Mouse (Mus musculus): ENCODE measurements around the gene Scml4.

Gene Scml4

DNA sequence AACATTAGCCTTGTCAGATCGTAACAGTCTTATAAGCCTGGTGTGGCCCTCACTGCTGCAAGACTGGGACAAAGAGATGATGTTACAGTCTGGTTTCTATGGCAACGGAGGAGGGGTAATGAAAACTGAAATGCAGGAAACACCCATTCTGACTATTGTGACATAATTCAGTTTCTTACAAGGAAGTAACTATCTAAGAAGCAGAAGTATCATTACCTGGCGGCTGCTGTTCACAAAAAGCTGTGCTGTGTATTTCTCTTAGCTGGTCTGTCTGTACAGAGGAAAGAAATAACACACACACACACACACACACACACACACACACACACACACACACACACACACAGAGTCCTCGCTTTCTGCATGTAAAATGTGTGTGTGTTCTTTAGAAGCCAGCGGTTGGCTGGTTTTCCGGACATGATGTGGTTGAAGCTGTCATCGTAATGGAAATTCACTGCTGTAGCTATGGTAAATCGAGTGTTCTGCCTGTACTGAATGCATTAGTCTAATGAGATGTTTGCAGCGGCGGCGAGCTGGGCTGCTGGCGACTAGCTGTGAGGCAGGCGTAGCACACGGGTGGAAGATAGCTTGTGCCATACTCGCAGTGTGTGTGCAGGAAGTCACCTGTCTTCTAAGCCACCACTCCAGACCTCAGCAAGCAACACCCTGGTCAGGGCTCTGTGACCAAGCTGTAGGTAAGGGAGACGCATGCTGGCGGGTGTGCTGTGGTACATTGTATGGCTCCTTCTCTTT lies at the start of gene Scml4:
TSS of gene Scml4 (plus strand) at position 212 of the 753 bp plus-strand sequence.
- DNase-seq (ENCODE audit: low read depth in 1 of 2, low spot score in 2 of 2): peak; percentile 50 to 71

DNA sequence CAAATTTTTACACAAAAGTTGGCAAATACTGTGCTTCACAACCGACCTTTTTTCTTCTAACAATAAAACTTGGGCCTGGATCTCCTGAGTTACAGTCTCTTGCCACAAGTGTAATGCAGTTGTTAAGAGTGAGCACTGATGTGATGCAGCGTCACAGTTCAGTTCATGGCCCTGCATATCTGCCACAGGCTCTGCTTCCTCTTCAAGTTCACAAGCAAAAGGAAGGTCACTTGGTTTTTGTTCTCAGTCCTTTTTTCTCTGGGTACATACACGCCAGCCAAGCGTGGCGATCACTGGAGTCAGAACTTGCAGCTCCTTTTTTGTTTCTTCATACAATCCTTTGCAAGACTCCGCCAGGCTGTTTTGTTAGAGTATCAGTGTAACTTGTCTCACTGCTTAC lies 34.2 kb upstream of the Scml4 start:
- no peak for DNase-seq (ENCODE audit: low read depth in 1 of 2, low spot score in 2 of 2)

DNA sequence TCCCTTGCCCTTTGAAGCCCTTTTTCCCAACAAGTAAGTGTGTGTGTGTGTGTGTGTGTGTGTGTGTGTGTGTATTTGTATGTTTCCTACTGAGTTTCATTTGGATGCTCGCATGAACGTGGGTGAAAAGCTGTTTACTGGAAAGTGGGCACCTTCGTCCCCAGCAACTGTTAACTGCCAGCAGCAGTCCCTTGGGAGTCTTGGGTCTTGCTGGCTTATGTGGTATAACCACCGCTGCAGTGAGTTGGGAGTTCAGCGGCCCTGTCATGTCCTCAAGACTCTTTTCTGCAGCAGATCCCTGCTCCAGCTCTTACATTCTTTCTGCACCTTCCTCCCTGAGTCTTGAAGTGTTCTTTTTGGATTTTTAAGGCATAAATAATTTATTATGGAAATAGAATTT lies 33.0 kb upstream of the Scml4 start:
- DNase-seq (ENCODE audit: low read depth in 1 of 2, low spot score in 2 of 2): no peak

DNA sequence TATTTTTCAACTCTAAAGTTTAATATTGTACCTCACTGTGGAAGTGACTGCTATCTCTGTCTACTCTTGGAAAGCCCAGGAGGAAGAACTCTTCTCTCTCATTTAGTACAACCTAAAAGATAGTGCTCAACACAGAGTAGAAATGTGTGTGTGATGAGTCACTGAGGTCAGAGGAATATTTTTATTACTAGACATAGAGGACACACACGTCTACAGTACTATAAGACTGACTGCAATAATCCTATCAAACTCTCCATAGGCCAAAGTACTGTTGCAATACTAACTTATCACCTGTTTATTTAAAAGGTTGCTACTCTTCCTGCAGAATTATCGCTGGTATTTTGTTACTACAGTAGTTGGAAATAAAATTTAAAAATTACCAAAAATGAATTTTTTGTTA lies 30.2 kb upstream of the Scml4 start:
- DNase-seq (ENCODE audit: low read depth in 1 of 2, low spot score in 2 of 2): no peak

DNA sequence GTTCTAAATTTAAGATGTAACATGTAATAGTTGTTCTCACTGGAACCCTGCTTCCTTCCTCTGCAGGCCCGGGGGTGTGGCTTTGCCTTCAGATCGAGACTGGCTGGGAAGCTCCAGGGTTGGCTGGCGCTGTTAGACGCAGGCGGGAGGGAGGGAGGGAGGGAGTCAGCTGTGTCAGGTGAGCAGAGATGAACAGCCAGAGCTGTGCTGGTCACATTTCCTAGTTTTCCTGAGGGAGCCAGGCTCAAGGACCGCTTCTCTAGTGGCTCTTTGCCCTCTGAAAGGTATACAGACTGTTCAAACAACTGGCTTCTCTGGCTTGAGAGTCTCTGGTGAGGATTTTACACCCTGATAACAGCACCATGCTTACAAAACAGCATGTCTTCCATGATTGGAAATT lies 29.8 kb upstream of the Scml4 start:
- no peak for DNase-seq (ENCODE audit: low read depth in 1 of 2, low spot score in 2 of 2)

DNA sequence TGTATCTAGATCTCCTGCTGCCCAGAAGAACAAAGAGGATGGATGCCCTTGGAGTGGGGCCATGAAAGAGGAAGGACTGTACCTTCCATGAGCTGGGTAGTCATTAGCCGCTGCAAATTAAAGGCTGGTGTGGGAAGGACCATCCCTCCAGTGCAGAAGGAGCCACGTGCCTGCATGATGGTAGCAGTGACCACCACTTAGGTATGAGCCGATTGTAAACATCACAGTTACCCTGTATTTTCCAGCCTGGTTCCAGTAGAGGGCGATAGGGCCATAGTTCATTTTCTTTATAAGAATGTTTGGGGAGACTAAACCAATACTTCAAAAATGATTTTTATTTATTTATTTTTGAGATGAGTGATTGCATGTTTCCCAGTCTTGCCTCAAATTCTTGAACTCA lies 27.5 kb upstream of the Scml4 start:
- no peak for DNase-seq (ENCODE audit: low read depth in 1 of 2, low spot score in 2 of 2)

DNA sequence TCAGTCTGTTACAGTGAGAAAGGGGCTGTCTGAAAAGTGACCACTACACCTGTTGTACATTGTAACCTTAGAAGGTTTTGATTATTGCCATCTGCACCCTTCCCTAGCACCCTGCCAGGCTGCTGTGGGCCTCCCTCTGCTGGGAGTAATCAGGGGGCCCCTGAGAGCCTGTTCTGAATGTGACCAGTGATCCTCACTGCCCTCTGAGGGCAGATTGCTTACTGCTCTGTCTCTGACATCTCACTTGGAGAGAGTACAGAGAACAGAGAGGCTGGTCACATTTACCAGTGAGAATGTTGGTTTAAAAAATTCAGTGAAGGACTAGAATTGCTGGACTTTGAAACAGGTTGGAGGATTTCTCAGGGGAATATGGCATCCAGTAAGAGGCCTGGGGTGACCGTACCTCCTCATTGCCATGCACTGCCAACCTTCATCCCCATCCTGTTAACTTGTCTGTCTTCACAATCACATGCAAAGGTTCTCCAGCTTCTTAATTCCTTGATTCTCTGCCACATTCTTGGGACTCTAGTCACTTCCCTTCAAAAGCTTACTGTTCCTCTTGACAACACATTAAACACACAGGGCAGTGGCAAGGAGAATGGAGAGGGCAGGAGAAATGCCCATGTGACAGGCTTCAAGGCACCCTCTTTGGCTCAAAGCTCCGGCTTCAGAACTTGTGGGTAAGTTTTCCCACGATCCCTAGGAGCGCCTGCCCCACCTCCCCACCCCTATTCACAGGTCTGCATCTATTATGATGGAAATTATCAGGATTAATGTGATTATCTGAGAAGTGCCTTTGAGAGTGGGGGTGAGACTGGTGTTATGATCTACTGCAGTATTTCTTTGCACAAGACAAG lies 26.1 kb upstream of the Scml4 start:
- no peak for DNase-seq (ENCODE audit: low read depth in 1 of 2, low spot score in 2 of 2)

DNA sequence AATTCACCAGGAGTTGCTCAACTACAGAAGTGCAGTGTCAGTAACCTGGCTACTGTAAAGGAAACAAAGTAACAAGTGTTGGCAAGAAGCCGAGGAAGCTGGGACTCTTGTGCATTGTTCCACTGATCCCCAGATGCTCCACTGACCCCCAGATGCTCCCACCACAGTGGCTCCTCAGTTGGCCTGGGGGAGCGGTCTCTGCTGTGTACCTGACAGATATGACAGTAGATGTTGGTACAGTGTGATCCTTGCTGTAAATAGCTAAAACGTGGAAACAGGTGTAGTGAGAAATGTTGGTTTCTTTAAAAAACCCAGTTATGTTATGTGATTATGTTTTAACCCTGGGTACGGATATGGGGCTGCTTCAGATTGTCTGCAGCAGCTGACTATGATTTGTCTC lies 22.1 kb upstream of the Scml4 start:
- DNase-seq (ENCODE audit: low read depth in 1 of 2, low spot score in 2 of 2): no peak

DNA sequence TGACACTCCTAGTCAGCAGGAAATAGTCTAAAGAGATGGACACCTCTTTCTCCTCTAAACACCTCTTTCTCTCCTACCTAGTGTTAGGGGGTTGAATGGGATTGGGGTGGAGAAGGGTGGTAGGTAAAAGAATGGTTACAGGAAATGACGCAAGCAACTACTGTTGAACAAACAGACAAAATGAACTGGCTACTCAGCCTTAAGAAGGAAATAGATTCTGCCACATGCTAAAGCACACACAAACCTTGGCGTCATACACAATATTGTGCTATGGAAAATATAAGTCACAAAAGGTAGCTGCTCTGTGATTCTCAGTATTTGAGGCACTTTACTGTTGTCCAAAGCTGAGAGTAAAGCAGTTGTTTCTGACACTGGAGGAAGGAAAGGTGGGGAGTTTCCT lies 21.4 kb upstream of the Scml4 start:
- DNase-seq (ENCODE audit: low read depth in 1 of 2, low spot score in 2 of 2): no peak

DNA sequence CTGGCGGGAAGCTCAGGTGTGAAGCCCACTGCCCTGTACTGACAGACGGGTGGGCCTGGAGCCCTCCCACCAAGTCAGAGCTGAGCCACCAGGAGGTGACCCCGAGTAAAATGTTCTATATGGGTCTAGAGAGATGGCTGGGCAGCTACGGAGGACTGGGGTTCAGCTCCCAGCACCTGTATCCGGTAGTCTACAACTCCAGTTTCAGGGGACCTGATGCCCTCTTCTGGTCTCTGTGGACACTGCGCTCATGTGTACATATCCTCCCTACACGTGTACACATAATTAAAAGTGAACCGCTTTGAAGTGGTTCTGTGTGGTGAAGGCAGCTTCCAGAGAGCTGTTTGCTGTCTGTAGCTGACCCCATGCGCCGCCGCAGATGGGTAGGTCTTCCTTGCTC lies 20.1 kb upstream of the Scml4 start:
- no peak for DNase-seq (ENCODE audit: low read depth in 1 of 2, low spot score in 2 of 2)

DNA sequence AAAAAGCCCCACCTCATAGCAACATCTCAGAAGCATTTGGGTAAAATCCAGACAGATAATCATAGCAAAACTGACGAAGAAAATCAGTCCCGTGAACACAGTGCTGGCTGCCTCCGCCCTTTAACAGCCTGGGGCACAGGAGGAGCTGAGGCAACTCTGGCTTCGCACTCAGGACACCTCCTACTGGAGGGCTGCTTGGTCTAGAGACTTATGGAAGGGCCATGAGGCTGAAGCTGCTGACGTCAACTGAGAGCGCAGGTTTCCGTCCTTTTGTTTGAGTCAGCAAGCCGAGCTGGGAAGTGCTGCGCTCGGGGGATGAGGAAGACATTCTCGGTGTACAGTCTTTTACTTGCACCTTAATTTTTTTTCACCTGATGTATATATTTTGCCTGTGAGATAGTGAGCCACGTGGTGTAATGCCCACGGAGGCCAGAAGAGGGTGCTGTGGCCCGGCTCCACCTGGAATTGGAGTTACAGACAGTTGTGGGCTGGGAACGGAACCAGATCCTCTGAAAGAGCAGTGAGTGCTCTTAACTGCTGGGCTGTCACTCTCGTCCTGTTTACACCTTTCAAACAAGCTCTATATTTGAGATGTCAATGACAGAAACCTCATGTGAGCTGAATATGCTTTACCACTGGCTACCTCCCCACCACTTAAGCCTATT lies 18.5 kb upstream of the Scml4 start:
- DNase-seq (ENCODE audit: low read depth in 1 of 2, low spot score in 2 of 2): no peak

DNA sequence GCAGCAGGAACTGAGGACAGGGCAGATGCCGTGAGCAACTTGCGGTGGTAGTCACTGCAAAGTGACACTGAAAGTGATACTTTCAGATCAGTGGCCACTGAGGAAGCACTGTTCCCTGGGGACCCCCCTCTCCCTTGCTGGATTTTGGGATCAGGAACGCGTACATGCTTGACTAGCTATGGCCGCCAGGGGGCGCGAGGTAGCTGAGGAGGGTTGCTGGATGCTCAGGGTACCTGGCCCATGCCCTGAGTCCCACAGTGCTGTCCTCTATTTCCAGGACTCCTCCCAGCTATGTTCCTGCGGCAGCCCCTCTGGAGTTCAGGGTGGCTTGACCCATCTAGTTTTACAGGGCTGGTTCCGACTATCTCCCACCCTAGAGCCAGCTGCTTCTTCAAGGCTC lies 17.8 kb upstream of the Scml4 start:
- DNase-seq (ENCODE audit: low read depth in 1 of 2, low spot score in 2 of 2): peak in 1 of 2 experiments; percentile 50

DNA sequence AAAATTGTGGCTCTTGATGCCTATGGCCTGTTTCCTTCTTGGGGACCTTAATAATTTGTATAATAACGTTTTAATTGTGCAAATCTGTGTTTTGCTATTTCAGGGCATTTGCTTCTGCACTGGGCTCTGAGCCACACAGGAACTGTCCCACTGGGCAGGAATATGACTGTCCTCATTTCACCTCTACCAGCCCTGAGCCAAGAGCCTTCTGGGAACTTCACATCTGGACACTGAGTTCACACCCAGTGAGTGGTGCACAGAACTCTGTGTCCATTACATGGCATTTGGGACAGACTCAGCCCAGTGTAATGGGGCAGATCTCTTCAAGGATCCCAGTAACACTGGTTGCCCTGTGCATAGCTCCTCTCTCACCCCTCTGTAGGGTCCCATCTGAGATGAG lies 16.8 kb upstream of the Scml4 start:
- no peak for DNase-seq (ENCODE audit: low read depth in 1 of 2, low spot score in 2 of 2)

DNA sequence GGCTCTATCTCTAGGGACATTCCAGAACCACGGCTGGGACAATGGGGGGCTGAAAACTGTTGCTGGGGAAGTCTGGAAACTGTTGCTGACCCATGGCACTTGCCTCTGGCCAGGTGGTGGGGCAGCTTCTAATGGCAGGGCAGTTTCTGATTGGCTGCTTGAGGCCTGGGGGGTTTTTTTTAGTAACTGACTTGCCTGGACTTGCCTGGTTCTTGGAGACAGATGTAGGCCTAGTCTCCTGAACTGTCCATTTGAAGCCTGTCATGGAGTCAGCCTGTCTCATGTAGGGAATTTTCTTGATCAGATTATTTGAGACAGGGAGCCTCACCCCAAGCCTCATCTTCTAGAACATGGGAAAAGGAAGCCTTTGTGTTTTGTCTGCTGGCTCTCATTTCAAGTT lies 14.7 kb upstream of the Scml4 start:
- DNase-seq (ENCODE audit: low read depth in 1 of 2, low spot score in 2 of 2): no peak

DNA sequence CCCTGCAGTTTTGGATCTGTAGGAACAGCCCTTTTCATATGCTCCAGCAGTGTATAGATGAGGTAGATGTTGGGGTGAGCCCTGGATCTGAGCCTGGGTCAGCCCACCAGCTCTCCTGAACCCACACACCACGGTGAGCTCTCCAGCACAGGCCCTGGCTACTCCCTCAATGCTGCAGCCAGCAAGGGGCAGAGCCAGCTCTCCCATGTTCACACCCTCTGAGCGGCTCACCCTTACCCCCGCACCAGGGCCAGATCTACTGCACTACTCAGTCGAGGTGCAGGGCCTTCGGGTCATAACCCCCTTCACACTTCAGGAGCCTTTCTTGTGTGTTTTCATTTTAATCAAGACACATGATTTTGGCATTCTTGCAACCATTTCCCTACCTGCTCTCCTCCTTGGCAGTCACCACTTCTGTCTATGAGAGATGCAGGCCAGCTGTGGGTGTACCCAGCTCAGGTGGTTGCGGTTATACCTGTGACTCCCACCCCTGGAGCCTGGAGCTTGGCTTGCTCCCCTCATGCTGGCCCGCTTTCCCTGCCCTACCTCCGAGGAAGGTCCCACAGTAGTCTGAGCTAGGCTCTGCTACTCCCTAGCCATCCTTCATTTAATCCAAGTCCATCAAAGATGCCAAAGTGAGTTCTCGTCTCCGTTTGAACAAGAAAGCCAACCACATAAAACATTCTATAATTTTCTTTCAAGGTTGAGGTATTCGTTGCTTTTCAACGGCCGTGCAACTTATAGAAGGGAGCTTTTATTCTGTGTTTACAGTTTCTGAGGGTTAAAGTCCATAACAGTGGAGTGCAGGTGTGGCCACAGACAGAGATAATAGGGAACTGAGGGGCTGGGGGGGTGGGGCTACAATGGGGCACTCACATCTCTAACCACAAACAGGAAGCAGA lies 11.7 kb upstream of the Scml4 start:
- DNase-seq (ENCODE audit: low read depth in 1 of 2, low spot score in 2 of 2): no peak

DNA sequence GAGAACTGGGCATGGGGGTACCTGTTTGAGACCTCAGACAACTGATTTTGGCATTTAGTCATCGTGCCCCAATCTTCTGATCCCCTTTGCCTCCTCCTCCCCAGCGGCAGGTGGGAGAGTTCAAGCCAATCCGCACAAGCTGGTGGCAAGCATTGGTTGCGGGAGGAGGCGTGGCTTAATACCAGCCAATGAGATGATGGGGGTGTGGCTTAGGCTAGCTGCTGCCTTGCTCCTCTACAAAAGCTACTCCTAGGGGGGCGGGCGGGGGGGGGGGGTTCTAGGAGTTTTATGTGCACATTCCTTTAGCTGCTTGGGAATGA lies 11.1 kb upstream of the Scml4 start:
- DNase-seq (ENCODE audit: low read depth in 1 of 2, low spot score in 2 of 2): no peak

DNA sequence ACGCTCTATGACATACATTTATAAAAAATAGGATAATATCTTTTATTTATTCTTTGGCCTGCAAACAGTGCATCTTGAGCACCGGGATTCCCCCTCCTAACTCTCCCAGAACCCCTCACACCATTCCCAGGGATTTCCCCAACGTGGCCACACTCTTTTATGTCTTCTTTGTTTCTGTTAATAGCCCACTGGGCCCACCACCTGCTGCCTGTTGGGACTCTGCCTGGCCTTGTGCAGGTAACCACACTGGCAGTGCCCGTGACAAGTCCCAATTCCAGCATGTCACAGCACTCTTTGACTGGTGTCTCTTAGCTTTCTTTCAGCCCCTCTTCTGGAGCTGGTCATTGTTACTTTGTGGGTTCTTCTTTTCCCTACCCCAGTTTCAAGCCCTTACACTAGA lies 5.3 kb upstream of the Scml4 start:
- DNase-seq (ENCODE audit: low read depth in 1 of 2, low spot score in 2 of 2): no peak

DNA sequence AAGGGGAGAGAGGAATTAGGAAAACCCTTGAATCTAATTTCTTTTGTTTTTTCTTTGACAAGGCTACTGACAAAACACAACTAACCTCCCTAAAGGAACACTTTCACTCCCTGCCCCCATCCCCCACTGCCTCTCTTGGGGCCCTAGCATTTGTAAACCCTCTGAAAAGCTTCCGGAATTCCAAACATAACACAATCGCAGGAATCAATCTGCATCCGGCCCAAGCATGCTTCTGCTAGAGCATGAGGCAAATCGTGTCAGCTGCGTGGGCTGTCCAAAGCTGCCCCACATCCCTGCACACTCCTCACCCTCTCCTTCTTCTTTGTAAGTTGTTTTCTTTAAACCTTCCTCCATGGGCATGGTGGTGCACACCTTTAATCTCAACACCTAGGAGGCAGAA lies 4.9 kb upstream of the Scml4 start:
- DNase-seq (ENCODE audit: low read depth in 1 of 2, low spot score in 2 of 2): no peak

DNA sequence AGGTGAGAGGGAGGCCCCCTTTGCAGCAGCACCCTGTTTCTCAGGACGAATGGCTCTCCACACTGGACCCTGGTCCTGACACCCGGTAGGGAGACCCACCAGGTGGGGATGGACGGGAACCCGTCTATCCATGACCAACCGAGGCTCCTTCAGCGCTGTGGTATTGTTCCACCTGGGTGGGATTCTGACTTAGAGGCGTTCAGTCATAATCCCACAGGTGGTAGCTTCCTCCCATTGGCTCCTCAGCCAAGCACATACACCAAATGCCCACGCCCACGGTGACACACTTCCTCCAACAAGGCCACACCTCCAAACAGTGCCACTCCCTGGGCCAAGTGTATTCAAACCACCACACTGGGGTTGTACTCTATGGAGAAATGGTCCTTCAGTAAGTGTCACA lies 3.6 kb upstream of the Scml4 start:
- DNase-seq (ENCODE audit: low read depth in 1 of 2, low spot score in 2 of 2): no peak

DNA sequence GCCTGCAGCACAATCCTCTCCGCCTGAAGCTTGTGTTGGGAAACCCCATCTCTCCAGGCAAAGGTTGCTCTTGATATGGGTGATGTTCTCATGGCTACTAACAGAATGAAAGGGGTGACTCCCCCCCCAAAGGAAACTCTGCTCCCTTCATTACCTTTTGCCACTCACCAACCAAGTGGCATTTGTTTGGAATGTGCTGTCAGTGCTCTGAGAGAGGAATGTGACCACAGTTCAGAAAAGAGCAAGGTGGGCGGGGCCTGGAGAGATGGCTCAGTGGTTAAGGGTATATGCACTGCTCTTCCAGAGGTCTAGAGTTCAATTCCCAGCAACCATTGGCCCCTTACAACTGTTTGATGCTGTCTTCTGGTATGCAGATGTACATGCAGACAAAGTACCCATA lies 3.1 kb upstream of the Scml4 start:
- DNase-seq (ENCODE audit: low read depth in 1 of 2, low spot score in 2 of 2): no peak

DNA sequence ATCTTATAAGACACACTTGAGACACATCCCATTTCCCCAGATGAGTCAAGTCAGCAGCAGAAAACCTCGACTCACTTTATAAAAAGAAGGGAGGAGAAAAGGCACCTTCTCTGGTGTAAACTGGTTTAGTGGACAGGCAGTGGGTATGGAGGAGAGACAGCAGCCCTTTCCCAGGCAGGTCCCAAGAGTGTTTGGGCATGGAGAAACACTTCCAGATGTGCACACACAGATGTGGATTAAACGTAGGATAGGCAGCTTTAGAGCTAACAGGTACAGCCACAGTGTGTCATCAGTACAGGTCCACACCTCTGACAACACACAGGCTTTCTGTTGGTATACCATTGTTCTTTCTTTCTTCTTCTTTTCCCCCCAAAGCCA lies 400 bp upstream of the Scml4 start:
- no peak for DNase-seq (ENCODE audit: low read depth in 1 of 2, low spot score in 2 of 2)
